Mouse (Mus musculus) liver, adult 2 months (tissue): ENCODE data around the gene Lax1. TPM values are rescaled to one million over a fixed set of nuclear protein-coding genes. Genes with fewer than 3 reads are reported as not detected.

Source experiments
- DNase-seq: peaks from one replicate; pipeline ENCODE4 v3.0.0-alpha.2; 2011; ENCODE audit warnings: low read depth, low spot score; ENCODE audit errors: extremely low read depth
- H3K27ac ChIP-seq: fragments of 200-500 bp; replicated peaks from 2 replicates; pipeline ENCODE4 v1.5.1; 2012; ENCODE audit warnings: low read depth, mild to moderate bottlenecking, control low read depth, inconsistent platforms, low read length; ENCODE audit not compliant: insufficient read depth
- H3K27me3 ChIP-seq: fragments of 200-500 bp; 2 replicates; pipeline ENCODE4 v1.6.1; 2012; ENCODE audit warnings: mild to moderate bottlenecking, moderate library complexity, low read length, inconsistent platforms; ENCODE audit not compliant: control insufficient read depth, insufficient read depth
- H3K36me3 ChIP-seq: fragments of 200-500 bp; 2 replicates; pipeline ENCODE4 v1.6.1; 2012; ENCODE audit warnings: low read length, inconsistent platforms; ENCODE audit not compliant: control insufficient read depth, insufficient read depth
- H3K4me1 ChIP-seq: fragments of 200-500 bp; 2 replicates; pipeline ENCODE4 v1.6.1; 2011; ENCODE audit warnings: low read length; ENCODE audit not compliant: control insufficient read depth, insufficient read depth
- H3K4me3 ChIP-seq: fragments of 200-500 bp; 2 replicates; pipeline ENCODE4 v1.5.1; 2011; ENCODE audit warnings: low read depth, mild to moderate bottlenecking, control low read depth, low read length, moderate library complexity; ENCODE audit not compliant: insufficient read depth
- H3K79me2 ChIP-seq: fragments of 200-500 bp; 2 replicates; pipeline ENCODE4 v1.6.1; 2012; ENCODE audit warnings: inconsistent platforms, mild to moderate bottlenecking, low read length, moderate library complexity; ENCODE audit not compliant: control insufficient read depth, insufficient read depth
- H3K9ac ChIP-seq: fragments of 200-500 bp; 2 replicates; pipeline ENCODE4 v1.6.1; 2012; ENCODE audit warnings: low read depth, mild to moderate bottlenecking, control low read depth, inconsistent platforms, low read length
- CTCF ChIP-seq: fragments of 200-500 bp; IDR thresholded peaks from 2 replicates; pipeline ENCODE4 v1.5.1; 2011; ENCODE audit warnings: low read depth, low read length, control low read depth
- POLR2A ChIP-seq: fragments of 200-500 bp; IDR thresholded peaks from 2 replicates; pipeline ENCODE4 v1.6.1; 2011; ENCODE audit warnings: low read length, control low read depth; ENCODE audit not compliant: insufficient read depth; ENCODE audit errors: extremely low read depth
- WGBS: fragments of 180-500 bp; shearing (Covaris S2); methylation state at CpG from one replicate; pipeline ENCODE4 v1.1.7; 2018; 5-methylcytosine and 5-hydroxymethylcytosine counted together
- polyA plus RNA-seq: library from polyadenylated mRNA; depleted of rRNA; stranded (reverse); fragments of >200 nt; gene quantifications from 2 replicates; pipeline ENCODE4 v1.2.3, GENCODE M21; 2012; rRNA removed
- total RNA-seq: library from RNA; depleted of rRNA; stranded (reverse); fragments of >200 nt; gene quantifications from 2 replicates; pipeline ENCODE4 v1.2.3, GENCODE M21; 2014; rRNA removed

Gene Lax1
- total and polyA plus RNA-seq, 2 experiments: 0.27 to 0.28 TPM

DNA sequence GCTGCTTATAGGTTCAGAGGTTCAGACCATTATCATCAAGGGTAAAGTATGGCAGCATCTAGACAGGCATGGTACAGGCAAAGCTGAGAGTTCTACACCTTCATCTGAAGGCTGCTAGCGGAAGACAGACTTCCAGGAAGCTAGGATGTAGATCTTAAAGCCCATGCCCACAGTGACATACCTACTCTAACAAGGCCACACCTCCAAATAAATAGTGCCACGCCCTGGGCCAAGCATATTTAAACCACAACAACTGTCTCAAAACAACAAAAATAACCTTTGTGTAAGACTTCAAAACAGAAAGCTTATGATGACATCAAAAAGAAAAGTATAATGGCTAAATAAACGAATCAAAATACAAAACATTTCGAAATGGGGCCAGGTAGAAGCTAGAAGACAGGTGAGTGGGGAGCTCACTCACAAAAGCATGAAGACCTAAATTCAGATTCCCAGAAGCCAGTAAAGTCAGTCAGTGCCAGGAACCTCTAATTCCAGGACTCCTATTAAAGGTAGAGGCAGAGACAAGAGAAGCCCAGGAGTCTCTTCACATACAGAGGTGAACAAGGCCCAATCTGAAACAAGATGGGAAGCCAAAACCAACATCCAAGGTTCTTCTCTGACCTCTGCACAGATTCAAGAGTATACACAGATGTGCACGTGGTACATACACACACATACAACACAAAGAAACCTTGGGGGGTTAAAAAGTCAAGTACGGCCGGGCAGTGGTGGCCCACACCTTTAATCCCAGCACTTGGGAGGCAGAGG is 39.4 kb downstream of the Lax1 start:
- H3K4me3 ChIP-seq: no peak overlapping the region
- H3K27me3 ChIP-seq: no peaks in the 10 kb centered on the region
- no peak for TF ChIP-seq POLR2A
- no peak for TF ChIP-seq CTCF
- peak; percentile 74 for DNase-seq
- peaks cover 17% of the 10 kb centered on the region for H3K4me1 ChIP-seq
- H3K27ac ChIP-seq: peak overlapping the region; percentile 41; the same call in 1 of the 2 replicates
- peaks cover 22% of the 10 kb centered on the region for H3K79me2 ChIP-seq
- peaks cover 34% of the 10 kb centered on the region for H3K36me3 ChIP-seq
- no peak overlapping the region for H3K9ac ChIP-seq
- 48% methylated on average over 7 of the region's 7 CpGs for WGBS

DNA sequence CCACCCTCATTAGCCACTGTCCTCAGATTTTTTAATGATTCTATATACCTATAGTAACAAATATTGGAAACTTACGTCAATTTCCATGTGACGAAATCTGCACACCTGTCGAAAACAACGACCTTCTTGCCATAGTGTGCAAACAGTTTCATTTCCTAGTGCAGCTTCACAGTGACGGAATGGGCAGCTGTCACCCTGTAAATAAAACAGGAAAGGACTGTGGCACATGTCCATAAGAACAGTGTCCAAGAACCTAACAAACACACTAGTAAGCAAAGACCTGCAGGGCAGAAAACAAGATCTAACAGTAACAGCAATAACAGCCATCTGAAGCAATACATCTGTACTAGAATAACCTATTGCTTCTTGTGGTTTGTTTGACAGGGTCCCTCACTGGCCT is 44.3 kb downstream of the Lax1 start:
- Histone ChIP-seq H3K79me2 (peaks cover 23% of the 10 kb centered on the region; the same call in 1 of the 2 replicates), H3K27me3 (no peaks in the 10 kb centered on the region), H3K36me3 (peaks cover 57% of the 10 kb centered on the region), H3K9ac (no peak overlapping the region), H3K4me1 (peaks cover 6% of the 10 kb centered on the region; the same call in 1 of the 2 replicates), H3K27ac (no peak overlapping the region; the same call in 1 of the 2 replicates), H3K4me3 (no peak overlapping the region)
- TF ChIP-seq CTCF (no peak), POLR2A (no peak)
- WGBS: 32% methylated on average over 5 of the region's 5 CpGs
- peak; percentile 68 for DNase-seq

DNA sequence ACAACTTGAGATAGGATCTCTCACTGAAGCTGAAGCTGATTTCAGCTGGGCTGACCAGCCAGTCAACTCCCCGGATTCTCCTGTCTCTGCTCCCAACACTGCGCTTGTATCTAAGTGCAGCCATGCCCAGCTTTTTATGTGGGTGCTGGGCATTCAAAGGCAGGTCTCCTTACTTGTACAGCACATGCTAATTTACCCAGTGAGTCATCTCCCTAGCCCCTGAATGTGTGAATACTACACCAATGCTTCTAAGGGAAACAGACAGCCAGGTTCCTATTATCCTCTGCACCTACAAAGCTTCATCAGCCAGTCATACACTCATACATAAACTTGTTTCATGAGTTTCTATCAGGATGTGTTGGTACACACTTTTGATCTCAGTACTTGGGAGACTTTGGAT is 48.7 kb downstream of the Lax1 start:
- H3K36me3 ChIP-seq: peaks cover 86% of the 10 kb centered on the region
- no peak overlapping the region for H3K4me3 ChIP-seq
- no peaks in the 10 kb centered on the region for H3K27me3 ChIP-seq
- H3K9ac ChIP-seq: no peak overlapping the region
- TF ChIP-seq POLR2A: no peak
- no peak for TF ChIP-seq CTCF
- H3K4me1 ChIP-seq: no peaks in the 10 kb centered on the region
- 90% methylated on average over 2 of the region's 2 CpGs for WGBS
- no peak overlapping the region for H3K27ac ChIP-seq
- no peak for DNase-seq
- H3K79me2 ChIP-seq: peaks cover 18% of the 10 kb centered on the region; the same call in 1 of the 2 replicates

DNA sequence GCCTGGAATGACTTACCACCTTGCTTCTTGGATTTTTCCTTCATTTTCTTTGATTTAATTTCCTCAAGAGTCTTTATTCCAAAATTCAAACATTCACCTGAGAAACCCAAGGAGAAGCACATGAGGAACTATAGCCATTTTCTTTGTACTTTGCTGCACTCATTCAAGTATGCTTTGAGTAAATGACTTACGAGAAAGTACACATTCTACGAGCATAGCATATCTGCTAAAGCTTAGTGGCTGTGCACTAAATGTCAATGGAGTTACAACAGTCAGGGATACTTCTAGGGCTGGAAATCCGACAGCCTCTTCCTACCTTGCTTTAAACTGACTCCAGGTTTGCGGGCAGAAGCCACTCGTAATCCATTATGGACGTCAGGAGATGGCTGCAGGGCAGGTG is 51.4 kb downstream of the Lax1 start:
- Histone ChIP-seq H3K27me3 (no peaks in the 10 kb centered on the region), H3K4me3 (no peak overlapping the region), H3K9ac (no peak overlapping the region), H3K79me2 (peaks cover 8% of the 10 kb centered on the region; the same call in 1 of the 2 replicates), H3K36me3 (peaks cover 82% of the 10 kb centered on the region), H3K4me1 (no peaks in the 10 kb centered on the region), H3K27ac (no peak overlapping the region)
- DNase-seq: no peak
- 96% methylated on average over 6 of the region's 6 CpGs for WGBS
- TF ChIP-seq POLR2A: no peak
- TF ChIP-seq CTCF: no peak

DNA sequence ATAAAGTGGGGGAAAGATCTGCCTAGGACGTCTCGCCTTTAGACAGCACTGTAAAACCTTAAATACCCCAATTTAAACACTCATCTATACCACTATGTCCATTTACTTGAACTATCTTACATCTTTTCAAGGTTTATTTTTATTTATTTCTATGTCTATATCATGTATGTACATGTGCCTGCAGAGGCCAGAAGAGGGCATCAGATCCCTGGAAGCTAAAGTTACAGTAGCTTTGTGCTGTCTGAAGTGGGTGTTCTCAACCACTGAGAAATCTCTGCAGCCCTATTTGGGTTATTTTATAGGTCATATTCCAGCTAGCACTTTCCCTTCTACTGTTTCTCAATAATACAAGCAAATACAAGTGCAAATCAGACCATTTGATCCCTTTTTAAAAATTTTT is 57.7 kb downstream of the Lax1 start:
- DNase-seq: no peak
- Histone ChIP-seq H3K4me1 (no peaks in the 10 kb centered on the region), H3K9ac (no peak overlapping the region), H3K4me3 (no peak overlapping the region), H3K79me2 (peaks cover 4% of the 10 kb centered on the region; the same call in 1 of the 2 replicates), H3K36me3 (peaks cover 84% of the 10 kb centered on the region), H3K27ac (no peak overlapping the region), H3K27me3 (no peaks in the 10 kb centered on the region)
- TF ChIP-seq POLR2A (no peak), CTCF (no peak)
- WGBS: 90% methylated on average over 2 of the region's 2 CpGs

Other genes with a start within 250 kb of the Lax1 start
- 57.1 and 71.7 TPM in 2 replicates for gene Snrpe, start 79.8 kb downstream of the Lax1 start, total RNA-seq
- gene Snrpe, start 79.8 kb downstream of the Lax1 start, polyA plus RNA-seq: 12.5 and 13.3 TPM in 2 replicates
- 9.4 and 17.0 TPM in 2 replicates for gene Zbed6, start 29.2 kb downstream of the Lax1 start, total RNA-seq
- 1.5 and 2.0 TPM in 2 replicates for gene Zbed6, start 29.2 kb downstream of the Lax1 start, polyA plus RNA-seq
- gene Gm38394, start 28.8 kb downstream of the Lax1 start, total RNA-seq: 9.5 and 9.6 TPM in 2 replicates
- gene Gm38394, start 28.8 kb downstream of the Lax1 start, polyA plus RNA-seq: 1.2 and 1.8 TPM in 2 replicates
- 2.4 and 4.2 TPM in 2 replicates for gene Atp2b4, start 110.9 kb upstream of the Lax1 start, total RNA-seq
- gene Atp2b4, start 110.9 kb upstream of the Lax1 start, polyA plus RNA-seq: 0.66 and 0.86 TPM in 2 replicates
- not detected in 2 replicates for gene Optc, start 217.9 kb upstream of the Lax1 start, total RNA-seq
- gene Optc, start 217.9 kb upstream of the Lax1 start, polyA plus RNA-seq: not detected in 2 replicates
- gene Prelp, start 231.3 kb upstream of the Lax1 start, total RNA-seq: 6.6 and 9.3 TPM in 2 replicates
- gene Prelp, start 231.3 kb upstream of the Lax1 start, polyA plus RNA-seq: 23.8 and 27.2 TPM in 2 replicates